Mouse (Mus musculus): ENCODE measurements around the gene Eln.

DNA sequence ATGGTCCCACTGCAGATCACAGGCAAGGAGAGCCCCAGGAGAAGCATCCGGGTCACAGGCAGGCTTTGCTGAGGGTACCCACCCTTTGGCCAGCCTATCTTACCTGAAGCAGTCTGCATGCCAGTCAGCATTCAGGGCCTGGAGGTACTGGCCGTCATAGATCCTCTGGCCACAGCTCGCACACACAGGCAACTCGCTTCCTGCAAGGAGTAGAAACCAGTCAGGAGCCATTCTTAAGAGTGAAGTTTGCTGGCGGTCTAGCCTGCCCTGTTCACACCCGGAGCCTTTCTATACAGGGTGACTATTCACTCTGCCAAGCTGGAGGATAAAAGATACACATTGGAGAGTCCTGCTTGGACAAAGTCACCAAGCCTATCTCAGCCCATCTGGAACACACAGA lies 60.6 kb downstream of the Eln start:
- no peak for TF ChIP-seq SIN3A (IDR thresholded peaks at IDR 0.05; ENCODE audit: low read length)
- TF ChIP-seq POLR2A (IDR thresholded peaks at IDR 0.05; ENCODE audit: control insufficient read depth in 1 of 2, insufficient read depth in 1 of 2, low read depth in 1 of 2, low read length in 2 of 2, poor library complexity in 1 of 2) = no peak
- TF ChIP-seq CTCF (IDR thresholded peaks at IDR 0.05 in 2 of 3, conservative IDR thresholded peaks at IDR 0.05 in 1 of 3; ENCODE audit: control insufficient read depth in 1 of 3, insufficient read depth in 1 of 3, low read depth in 2 of 3, low read length in 3 of 3, poor library complexity in 1 of 3, severe bottlenecking in 1 of 3) = no peak
- TF ChIP-seq NRF1 (IDR thresholded peaks at IDR 0.05; ENCODE audit: insufficient read depth, low read depth, low read length, poor library complexity, severe bottlenecking) = no peak
- no peak for TF ChIP-seq USF1 (IDR thresholded peaks at IDR 0.05; ENCODE audit: low read depth, low read length)
- no peak for TF ChIP-seq TBP (IDR thresholded peaks at IDR 0.05; ENCODE audit: low read depth, low read length)
- no peak for TF ChIP-seq UBTF (IDR thresholded peaks at IDR 0.05; ENCODE audit: borderline replicate concordance, insufficient read depth, low read depth, low read length)
- TF ChIP-seq E2F4 (IDR thresholded peaks at IDR 0.05; ENCODE audit: borderline replicate concordance, low read depth, low read length) = no peak
- no peak for TF ChIP-seq ETS1 (IDR thresholded peaks at IDR 0.05; ENCODE audit: low read depth, low read length)
- no peak for TF ChIP-seq CHD1 (IDR thresholded peaks at IDR 0.05; ENCODE audit: low read depth, low read length)
- no peak for TF ChIP-seq EP300 (IDR thresholded peaks at IDR 0.05; ENCODE audit: low read depth in 1 of 2, low read length in 2 of 2)
- no peak for TF ChIP-seq ZKSCAN1 (IDR thresholded peaks at IDR 0.05; ENCODE audit: low read depth, low read length)

Data from MEL (cell line).